Mouse (Mus musculus): ENCODE measurements around the gene Ttc21a. TPM values are rescaled to one million over a fixed set of nuclear protein-coding genes. Genes with fewer than 3 reads are reported as not detected.

The Ttc21a gene
- total and polyA plus RNA-seq, 3 experiments: 0.01 TPM; not detected in 2

DNA sequence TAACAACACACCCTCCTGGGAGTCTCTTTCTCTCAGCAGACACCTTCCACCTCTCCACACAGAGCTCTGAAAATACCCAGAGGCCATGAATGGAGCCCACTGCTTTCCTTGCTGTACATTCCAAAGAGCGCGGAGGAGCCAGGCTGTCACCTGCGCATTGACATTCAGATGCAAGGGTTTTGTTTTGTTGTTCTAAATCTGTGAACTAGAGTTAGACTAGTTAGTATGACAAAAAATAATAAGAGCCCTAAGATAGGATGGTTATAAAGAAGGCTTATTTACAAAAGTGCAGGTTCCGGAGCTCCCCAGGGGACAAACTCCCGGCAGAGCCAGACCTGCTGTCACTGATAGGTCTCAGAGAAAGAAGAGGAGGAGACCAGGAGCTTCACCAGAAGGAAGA, 53.9 kb downstream of the Ttc21a start:
- Histone ChIP-seq H3K36me3 (ENCODE audit: control insufficient read depth in 1 of 2, insufficient read depth in 2 of 2, low read length in 2 of 2) (peaks cover 0 to 12% of the 10 kb centered on the region in 2 experiments; a peak in 1 of 4 replicates), H3K9me3 (replicated peaks; ENCODE audit: insufficient read depth, low read length) (no peaks in the 10 kb centered on the region), H3K27me3 (ENCODE audit: control insufficient read depth in 1 of 2, insufficient read depth in 2 of 2, low read length in 2 of 2) (no peaks in the 10 kb centered on the region), H3K79me2 (ENCODE audit: control insufficient read depth, insufficient read depth, low read length, poor library complexity) (no peaks in the 10 kb centered on the region), H3K4me3 (ENCODE audit: control insufficient read depth in 1 of 2, insufficient read depth in 1 of 2, low read depth in 2 of 2, low read length in 2 of 2) (no peak overlapping the region), H3K27ac (ENCODE audit: control insufficient read depth, low read depth, low read length) (no peak overlapping the region), H3K4me1 (ENCODE audit: control insufficient read depth in 1 of 2, insufficient read depth in 2 of 2, low read length in 2 of 2) (peaks cover 14 to 18% of the 10 kb centered on the region in 2 experiments), H3K9ac (ENCODE audit: control insufficient read depth, low read depth, low read length, poor library complexity, severe bottlenecking) (no peak overlapping the region)
- TF ChIP-seq MAFK (IDR thresholded peaks at IDR 0.05; ENCODE audit: borderline replicate concordance, low read depth, low read length): no peak
- TF ChIP-seq SIN3A (IDR thresholded peaks at IDR 0.05; ENCODE audit: low read length): no peak
- TF ChIP-seq ZC3H11A (IDR thresholded peaks at IDR 0.05; ENCODE audit: low read depth, low read length): no peak
- no peak for TF ChIP-seq MAZ (IDR thresholded peaks at IDR 0.05; ENCODE audit: low read depth, low read length)
- TF ChIP-seq MYC (IDR thresholded peaks at IDR 0.05; ENCODE audit: low read depth, low read length): no peak
- TF ChIP-seq GABPA (IDR thresholded peaks at IDR 0.05; ENCODE audit: low read depth, low read length): no peak
- TF ChIP-seq MEF2A (IDR thresholded peaks at IDR 0.05; ENCODE audit: extremely low read depth, insufficient replicate concordance, low read depth, low read length, poor library complexity, severe bottlenecking): no peak
- TF ChIP-seq POLR2A (IDR thresholded peaks at IDR 0.05; ENCODE audit: control insufficient read depth in 1 of 2, insufficient read depth in 1 of 2, low read depth in 1 of 2, low read length in 2 of 2, poor library complexity in 1 of 2): no peak
- no peak for TF ChIP-seq USF2 (IDR thresholded peaks at IDR 0.05; ENCODE audit: borderline replicate concordance in 1 of 2, insufficient read depth in 1 of 2, low read depth in 1 of 2, low read length in 2 of 2)
- TF ChIP-seq CTCF (IDR thresholded peaks at IDR 0.05 in 2 of 3, conservative IDR thresholded peaks at IDR 0.05 in 1 of 3; ENCODE audit: control insufficient read depth in 1 of 3, insufficient read depth in 1 of 3, low read depth in 2 of 3, low read length in 3 of 3, poor library complexity in 1 of 3, severe bottlenecking in 1 of 3): no peak
- no peak for TF ChIP-seq E2F4 (IDR thresholded peaks at IDR 0.05; ENCODE audit: borderline replicate concordance, low read depth, low read length)
- no peak for TF ChIP-seq MAX (IDR thresholded peaks at IDR 0.05; ENCODE audit: low read length)
- no peak for TF ChIP-seq MYB (IDR thresholded peaks at IDR 0.05; ENCODE audit: low read depth, low read length)
- no peak for TF ChIP-seq JUND (IDR thresholded peaks at IDR 0.05; ENCODE audit: low read depth, low read length)
- no peak for DNase-seq (ENCODE audit: low read depth, low spot score)

DNA sequence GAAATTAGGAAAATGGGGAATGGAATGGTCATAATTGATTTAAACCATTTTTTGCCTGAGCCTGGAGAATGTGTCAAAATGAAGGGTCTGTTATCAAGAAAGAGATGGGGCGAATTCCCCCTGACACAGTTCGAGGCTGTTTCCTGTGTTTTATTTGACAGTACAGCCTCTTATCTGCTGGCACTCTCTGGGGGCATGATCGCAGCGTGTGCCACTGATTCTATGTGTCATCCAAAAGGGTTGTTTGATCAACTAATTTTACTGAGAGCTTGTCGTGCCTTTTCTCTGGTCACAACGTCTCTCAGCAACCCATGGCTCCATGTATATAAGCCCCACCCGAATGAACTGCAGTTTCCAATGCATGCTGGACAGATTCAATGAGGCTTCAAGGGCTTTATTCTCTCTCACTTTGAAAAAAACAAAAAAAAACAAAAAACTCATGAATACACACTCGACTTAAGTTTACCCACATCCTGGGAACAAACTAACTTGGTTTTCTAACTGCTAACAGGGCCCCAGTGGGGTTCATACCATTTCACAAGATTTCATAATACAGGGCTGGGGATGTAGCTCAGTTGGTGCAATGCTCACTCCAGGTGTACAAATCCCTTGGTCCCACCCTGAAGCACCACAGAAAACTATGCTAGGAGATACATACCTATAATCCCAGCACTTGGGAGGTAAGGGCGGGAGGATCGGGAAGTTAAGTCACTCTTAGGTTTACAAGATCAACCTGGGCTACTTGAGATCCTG, 55.9 kb downstream of the Ttc21a start:
- H3K27ac ChIP-seq (ENCODE audit: control insufficient read depth, low read depth, low read length): peak overlapping the region; percentile 30; the same call in 1 of the 2 replicates
- H3K4me1 ChIP-seq (ENCODE audit: control insufficient read depth in 1 of 2, insufficient read depth in 2 of 2, low read length in 2 of 2): peaks cover 14 to 18% of the 10 kb centered on the region in 2 experiments
- DNase-seq (ENCODE audit: low read depth, low spot score): peak; percentile 40
- H3K27me3 ChIP-seq (ENCODE audit: control insufficient read depth in 1 of 2, insufficient read depth in 2 of 2, low read length in 2 of 2): no peaks in the 10 kb centered on the region
- peak overlapping the region; percentile 16 to 40; a peak in 2 of 4 replicates for H3K4me3 ChIP-seq (ENCODE audit: control insufficient read depth in 1 of 2, insufficient read depth in 1 of 2, low read depth in 2 of 2, low read length in 2 of 2)
- H3K9ac ChIP-seq (ENCODE audit: control insufficient read depth, low read depth, low read length, poor library complexity, severe bottlenecking): peak overlapping the region; percentile 47
- H3K9me3 ChIP-seq (replicated peaks; ENCODE audit: insufficient read depth, low read length): no peaks in the 10 kb centered on the region
- H3K79me2 ChIP-seq (ENCODE audit: control insufficient read depth, insufficient read depth, low read length, poor library complexity): no peaks in the 10 kb centered on the region
- peaks cover 0 to 12% of the 10 kb centered on the region in 2 experiments; a peak in 1 of 4 replicates for H3K36me3 ChIP-seq (ENCODE audit: control insufficient read depth in 1 of 2, insufficient read depth in 2 of 2, low read length in 2 of 2)
- TF ChIP-seq CHD2 (IDR thresholded peaks at IDR 0.05; ENCODE audit: low read length): no peak
- TF ChIP-seq UBTF (IDR thresholded peaks at IDR 0.05; ENCODE audit: borderline replicate concordance, insufficient read depth, low read depth, low read length): no peak
- TF ChIP-seq GATA1 (IDR thresholded peaks at IDR 0.05; ENCODE audit: low read depth, low read length): peak; percentile 57
- no peak for TF ChIP-seq NELFE (IDR thresholded peaks at IDR 0.05; ENCODE audit: low read depth, low read length)
- peak; percentile 38 for TF ChIP-seq ETS1 (IDR thresholded peaks at IDR 0.05; ENCODE audit: low read depth, low read length)
- TF ChIP-seq SIN3A (IDR thresholded peaks at IDR 0.05; ENCODE audit: low read length): peak; percentile 72
- no peak for TF ChIP-seq CHD1 (IDR thresholded peaks at IDR 0.05; ENCODE audit: low read depth, low read length)
- peak; percentile 76 for TF ChIP-seq MXI1 (IDR thresholded peaks at IDR 0.05; ENCODE audit: low read depth, low read length)
- TF ChIP-seq MYC (IDR thresholded peaks at IDR 0.05; ENCODE audit: low read depth, low read length): no peak
- peak; percentile 60; the same call in 1 of the 2 replicates for TF ChIP-seq MAX (IDR thresholded peaks at IDR 0.05; ENCODE audit: low read length)
- TF ChIP-seq MAZ (IDR thresholded peaks at IDR 0.05; ENCODE audit: low read depth, low read length): no peak
- TF ChIP-seq RCOR1 (IDR thresholded peaks at IDR 0.05; ENCODE audit: low read depth, low read length): 0 out of 2 replicates have a peak, but pooled peaks have one; percentile 45
- TF ChIP-seq E2F4 (IDR thresholded peaks at IDR 0.05; ENCODE audit: borderline replicate concordance, low read depth, low read length): no peak
- TF ChIP-seq EP300 (IDR thresholded peaks at IDR 0.05; ENCODE audit: low read depth in 1 of 2, low read length in 2 of 2): peak; percentile 30 to 48; a peak in 2 of 4 replicates
- TF ChIP-seq BHLHE40 (IDR thresholded peaks at IDR 0.05; ENCODE audit: borderline replicate concordance, low read depth, low read length): peak; percentile 24; the same call in 1 of the 2 replicates
